Mouse (Mus musculus) cerebellum, adult 2 months (tissue): ENCODE data around the gene Zfp952. TPM values are rescaled to one million over a fixed set of nuclear protein-coding genes. Genes with fewer than 3 reads are reported as not detected.
A peak's percentile ranks its signal among the peaks of the same experiment; 100 is the strongest.

Experiments
- DNase-seq, 2 experiments: peaks; one replicate each; pipeline ENCODE4 v3.0.0; 2021
- H3K27ac ChIP-seq: fragments of 200-500 bp; 2 replicates; pipeline ENCODE4 v1.5.1; 2012; ENCODE audit warnings: low read length, control low read depth, inconsistent platforms; ENCODE audit not compliant: insufficient read depth
- H3K27me3 ChIP-seq: fragments of 200-500 bp; 2 replicates; pipeline ENCODE4 v1.6.1; 2012; ENCODE audit warnings: inconsistent platforms, mild to moderate bottlenecking, low read length, moderate library complexity; ENCODE audit not compliant: control insufficient read depth, insufficient read depth
- H3K4me1 ChIP-seq: fragments of 200-500 bp; 2 replicates; pipeline ENCODE4 v1.6.1; 2011; ENCODE audit warnings: low read length; ENCODE audit not compliant: control insufficient read depth, insufficient read depth
- H3K4me3 ChIP-seq: fragments of 200-500 bp; replicated peaks from 2 replicates; pipeline ENCODE3; 2011; ENCODE audit warnings: mild to moderate bottlenecking, low read depth, low read length, control low read depth; ENCODE audit not compliant: insufficient read depth
- CTCF ChIP-seq: fragments of 200-500 bp; IDR thresholded peaks from 2 replicates; pipeline ENCODE4 v1.5.1; 2011; ENCODE audit warnings: low read depth, mild to moderate bottlenecking, control low read depth, low read length, moderate library complexity, borderline replicate concordance; ENCODE audit not compliant: insufficient read depth
- POLR2A ChIP-seq: fragments of 200-500 bp; IDR thresholded peaks from 2 replicates; pipeline ENCODE4 v1.6.1; 2011; ENCODE audit warnings: low read length, control low read depth, borderline replicate concordance; ENCODE audit not compliant: insufficient read depth
- WGBS: fragments of 180-500 bp; shearing (Covaris S2); methylation state at CpG from one replicate; pipeline ENCODE4 v1.1.7; 2018; 5-methylcytosine and 5-hydroxymethylcytosine counted together
- polyA plus RNA-seq: library from polyadenylated mRNA; depleted of rRNA; stranded (reverse); fragments of >200 nt; gene quantifications from 2 replicates; pipeline ENCODE4 v1.2.3, GENCODE M21; 2012; rRNA removed

Gene Zfp952
- polyA plus RNA-seq, 1 experiment, result 12.3 TPM

DNA sequence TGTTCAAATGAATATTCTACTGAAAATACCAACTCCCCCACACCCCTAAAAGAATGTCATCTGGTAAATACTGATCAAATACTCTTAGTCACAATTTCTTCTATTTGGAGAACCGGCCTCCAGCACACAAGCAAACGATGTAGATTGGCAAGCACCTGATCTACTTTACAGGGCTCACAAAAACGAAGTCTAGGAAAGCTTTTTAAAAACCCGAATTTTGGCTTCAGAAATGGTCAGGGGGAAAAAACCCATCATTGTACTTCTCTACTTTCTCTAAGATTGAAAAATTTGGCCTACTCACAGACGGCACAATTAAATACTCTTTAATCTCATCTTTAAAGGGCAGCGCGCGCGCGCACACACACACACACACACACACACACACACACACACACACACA, 39.4 kb downstream of the Zfp952 start:
- TF ChIP-seq POLR2A (no peak), CTCF (no peak)

DNA sequence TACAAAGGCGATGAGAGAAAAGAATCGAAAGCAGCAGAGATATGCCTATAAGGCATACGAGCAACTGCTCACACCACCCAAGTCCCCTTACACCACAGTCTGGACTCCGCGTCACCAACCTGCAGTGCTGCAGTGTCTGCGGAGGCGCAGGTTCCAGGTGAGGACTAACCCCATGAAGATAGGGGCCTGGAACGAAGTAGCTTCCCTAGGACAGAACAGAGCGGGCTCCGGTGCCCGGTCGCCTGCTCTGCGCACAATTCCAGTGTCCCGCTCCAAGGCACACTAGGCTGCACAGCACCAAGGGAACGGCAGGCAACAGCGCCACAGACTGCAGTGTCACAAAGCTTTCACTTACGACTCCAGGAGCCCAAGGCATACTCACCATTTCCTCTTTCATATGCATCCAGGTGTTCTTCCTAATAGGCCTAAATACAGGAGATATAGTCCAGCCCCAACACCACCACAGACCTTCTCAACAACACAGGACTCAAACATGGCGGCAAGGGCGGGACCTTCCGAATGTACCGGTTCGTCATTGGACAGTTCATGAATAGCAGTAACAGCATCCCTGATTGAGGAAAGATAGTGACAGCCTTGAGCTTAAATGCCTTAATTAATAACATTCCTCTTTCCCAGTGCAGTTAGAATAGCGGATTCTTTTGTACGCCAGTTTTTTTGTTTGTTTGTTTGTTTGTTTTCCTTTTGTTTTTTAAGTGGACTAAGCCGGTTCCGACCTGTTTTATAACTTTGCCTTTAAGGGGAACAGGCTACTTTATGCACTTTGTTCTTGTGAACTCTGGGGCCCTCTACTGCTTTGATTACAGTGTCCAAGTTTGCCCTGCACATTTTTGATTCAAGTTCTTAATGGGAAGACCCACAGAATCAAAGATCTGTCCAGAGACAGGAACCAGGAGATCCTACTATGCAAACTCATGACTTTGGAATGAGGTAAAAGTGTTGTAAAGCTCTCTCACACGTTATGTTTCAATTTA, 40.3 kb downstream of the Zfp952 start, which contains the start of gene Zfp763:
Zfp763 (minus strand) TSS at position 503 of the 992 bp plus-strand sequence.
- Histone ChIP-seq H3K4me1 (peaks cover 3% of the 10 kb centered on the region), H3K27me3 (no peaks in the 10 kb centered on the region), H3K27ac (no peak within 1 kb of the TSS), H3K4me3 (peak within 1 kb of the TSS; percentile 91)
- TF ChIP-seq POLR2A, result peak; percentile 68; the same call in 1 of the 2 replicates
- no peak for TF ChIP-seq CTCF
- WGBS, result 2% methylated on average over 27 of the region's 27 CpGs
- peak; percentile 82 to 85 for DNase-seq

More for the DNA sequence above, 39.4 kb downstream of the Zfp952 start:
- H3K27me3 ChIP-seq, result no peaks in the 10 kb centered on the region
- 4% methylated on average over 10 of the region's 10 CpGs for WGBS
- H3K4me3 ChIP-seq, result peak overlapping the region; percentile 91
- no peak for DNase-seq
- H3K4me1 ChIP-seq, result peaks cover 3% of the 10 kb centered on the region
- no peak overlapping the region for H3K27ac ChIP-seq

Other genes with a start within 250 kb of the Zfp952 start
- gene Zfp871, start 204.8 kb upstream of the Zfp952 start, polyA plus RNA-seq, result 25.9 and 28.8 TPM in 2 replicates
- 6.4 and 7.2 TPM in 2 replicates for gene Zfp811, start 183.2 kb upstream of the Zfp952 start, polyA plus RNA-seq
- 13.3 and 15.7 TPM in 2 replicates for gene Zfp799, start 162.9 kb upstream of the Zfp952 start, polyA plus RNA-seq
- 6.3 and 6.8 TPM in 2 replicates for gene Zfp870, start 101.5 kb upstream of the Zfp952 start, polyA plus RNA-seq
- 10.8 and 13.0 TPM in 2 replicates for gene Cyp4f14, start 75.8 kb upstream of the Zfp952 start, polyA plus RNA-seq
- gene Cyp4f13, start 45.7 kb upstream of the Zfp952 start, polyA plus RNA-seq, result 47.2 and 49.5 TPM in 2 replicates
- gene Zfp472, start 27.3 kb upstream of the Zfp952 start, polyA plus RNA-seq, result 4.6 and 4.9 TPM in 2 replicates
- gene Zfp763, start 40.3 kb downstream of the Zfp952 start, polyA plus RNA-seq, result 10.7 and 12.2 TPM in 2 replicates
- not detected in 2 replicates for gene 4921501E09Rik, start 74.9 kb downstream of the Zfp952 start, polyA plus RNA-seq
- gene Zfp563, start 96.2 kb downstream of the Zfp952 start, polyA plus RNA-seq, result 10.2 and 11.6 TPM in 2 replicates
- 4.5 and 5.1 TPM in 2 replicates for gene Morc2b, start 146.6 kb downstream of the Zfp952 start, polyA plus RNA-seq
- gene Olfr55, start 175.3 kb downstream of the Zfp952 start, polyA plus RNA-seq, result 0.03 and 0.05 TPM in 2 replicates
- gene Olfr239, start 198.2 kb downstream of the Zfp952 start, polyA plus RNA-seq, result not detected in 2 replicates
- gene Olfr1564, start 228.6 kb downstream of the Zfp952 start, polyA plus RNA-seq, result 3.1 and 3.3 TPM in 2 replicates